Mouse (Mus musculus) thymus, postnatal 36 days (tissue): ENCODE results near the gene Tango6.
A peak's percentile ranks its signal among the peaks of the same experiment; 100 is the strongest.

Experiments
- DNase-seq, 2 experiments: peaks; one replicate each; pipeline ENCODE4 v3.0.0; 2022; ENCODE audit warnings: mixed read lengths in 2 of 2

The Tango6 gene

DNA sequence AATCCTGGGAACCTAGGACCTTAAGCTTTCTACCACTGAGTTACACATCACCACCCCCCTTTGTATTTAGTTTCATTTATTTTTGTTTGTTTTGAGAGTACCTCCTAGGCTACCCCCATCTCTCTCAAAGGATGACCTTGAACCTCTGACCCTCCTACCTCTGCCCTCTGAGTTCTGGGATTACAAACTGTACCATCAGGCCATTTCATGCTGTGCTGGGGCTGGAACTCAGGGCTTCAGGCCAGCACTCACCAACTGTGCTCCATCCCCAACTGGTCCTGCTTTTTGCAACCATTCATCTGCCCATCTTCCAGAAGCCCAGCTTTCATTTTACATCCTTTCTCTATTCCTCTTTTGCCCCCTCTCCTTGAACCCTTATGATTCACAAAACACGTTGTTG, 81.7 kb downstream of the Tango6 start:
- no peak for DNase-seq

DNA sequence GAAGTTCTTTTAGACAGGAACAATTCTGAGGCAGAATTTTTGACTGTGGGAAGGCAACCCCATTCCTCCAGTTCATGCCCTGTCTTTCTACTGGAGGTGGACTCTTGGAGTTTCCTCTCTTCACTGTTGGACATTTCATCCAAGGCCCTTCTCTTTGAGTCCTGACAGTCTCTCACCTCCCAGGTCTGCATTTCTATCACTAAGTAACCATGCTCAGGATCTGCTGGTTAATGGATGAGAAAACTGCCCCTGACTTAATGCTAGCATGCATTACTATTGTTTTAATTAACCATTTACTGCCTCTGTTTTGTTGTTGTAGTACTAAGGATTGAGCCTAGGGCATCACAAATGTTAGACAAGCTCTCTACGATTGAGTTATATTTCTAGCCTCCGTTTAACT, 82.7 kb downstream of the Tango6 start:
- no peak for DNase-seq

DNA sequence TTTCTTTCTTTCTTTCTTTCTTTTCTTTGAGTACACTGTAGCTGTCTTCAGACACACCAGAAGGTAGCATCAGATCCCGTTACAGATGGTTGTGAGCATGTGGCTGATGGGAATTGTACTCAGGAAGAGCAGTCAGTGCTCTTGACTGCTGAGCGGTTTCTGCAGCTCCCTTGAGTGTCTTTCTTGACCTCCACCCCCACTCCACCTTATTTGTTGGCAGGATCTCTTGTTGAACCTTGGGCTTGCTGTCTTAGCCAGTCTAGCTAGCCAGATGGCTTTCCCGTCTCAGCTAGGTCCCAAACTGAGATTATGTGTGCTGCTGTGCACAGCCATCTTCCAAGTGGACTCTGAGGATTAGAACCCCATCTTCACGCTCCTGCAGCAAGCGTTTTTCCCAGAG, 83.9 kb downstream of the Tango6 start:
- DNase-seq, result no peak

DNA sequence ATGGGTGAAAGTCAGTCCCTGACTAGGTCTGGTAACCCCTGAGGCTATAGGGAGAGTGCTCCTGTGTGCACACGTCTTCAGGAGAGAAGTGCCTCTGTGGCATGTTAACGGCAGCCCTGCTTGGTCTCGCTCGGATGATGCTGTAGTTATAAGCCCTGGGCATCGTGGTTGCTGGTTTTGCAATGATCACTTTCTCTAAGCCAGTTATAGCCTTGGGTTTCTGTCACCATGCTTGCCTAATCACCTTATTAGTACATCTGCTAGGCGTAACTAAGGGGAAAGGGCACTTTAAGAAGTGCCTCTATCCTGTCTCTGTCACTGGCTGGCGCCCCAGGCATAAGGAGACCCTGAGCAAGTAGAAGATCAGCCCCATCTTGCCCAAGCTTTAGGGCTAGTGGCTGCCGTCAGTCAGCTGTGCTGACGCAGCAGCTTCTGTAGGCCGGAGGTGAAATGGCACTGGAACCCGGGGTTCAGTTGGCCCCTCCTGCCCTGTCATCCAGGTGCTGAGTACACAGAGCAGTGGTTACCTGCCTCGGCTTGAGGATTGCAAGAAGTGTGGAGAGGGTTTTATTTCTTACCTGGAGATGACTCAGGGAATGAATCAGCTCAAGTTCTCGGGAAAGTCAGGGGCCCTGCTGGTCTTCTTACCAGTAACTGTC, 86.4 kb downstream of the Tango6 start:
- DNase-seq, result no peak

DNA sequence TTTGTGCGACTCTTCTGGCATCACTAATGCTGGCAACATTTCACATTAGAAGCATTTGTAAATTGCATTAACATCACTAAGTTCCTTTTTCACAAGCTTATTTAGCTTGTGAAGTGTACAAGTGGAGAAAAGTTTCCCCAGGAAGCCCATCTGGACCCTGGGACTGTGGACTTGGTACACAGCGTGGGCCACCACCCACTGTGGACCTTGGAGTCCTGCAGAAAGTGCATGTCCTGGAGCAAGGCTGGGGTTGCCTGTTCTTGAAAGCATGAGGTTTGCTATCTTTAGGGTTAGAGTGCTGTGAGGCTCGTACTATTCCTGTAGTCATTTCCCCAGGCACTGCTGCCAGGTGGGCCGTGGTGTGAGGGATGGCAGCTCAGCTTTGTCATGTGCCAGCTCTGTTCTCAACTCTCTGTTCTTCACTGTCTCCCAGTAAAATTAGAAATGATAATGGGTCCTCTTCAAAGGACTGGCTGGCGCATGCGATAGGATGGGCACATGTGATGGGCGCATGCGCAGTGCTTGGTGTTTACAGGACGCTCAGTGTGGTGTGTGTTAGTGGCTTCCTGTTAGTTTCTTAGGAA, 87.8 kb downstream of the Tango6 start:
- no peak for DNase-seq

DNA sequence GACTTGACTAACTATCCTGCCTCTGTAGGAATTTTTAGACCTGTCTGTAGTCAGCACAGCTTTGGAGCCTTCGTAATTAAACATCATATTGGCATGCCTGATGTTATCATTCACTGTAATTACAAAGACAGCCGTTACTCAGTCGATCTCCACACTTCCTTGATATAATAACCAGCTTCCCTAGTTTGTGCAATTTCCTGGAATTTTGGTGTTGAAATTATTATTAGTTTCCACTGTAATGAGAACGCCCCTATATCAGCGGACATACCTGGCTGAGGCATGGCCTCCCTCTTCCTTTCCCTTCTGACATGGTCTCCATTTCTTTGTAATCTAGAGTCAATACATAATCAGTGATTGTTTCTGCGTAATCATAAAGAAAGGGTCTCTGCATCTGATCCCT, 89.2 kb downstream of the Tango6 start:
- DNase-seq, result no peak

DNA sequence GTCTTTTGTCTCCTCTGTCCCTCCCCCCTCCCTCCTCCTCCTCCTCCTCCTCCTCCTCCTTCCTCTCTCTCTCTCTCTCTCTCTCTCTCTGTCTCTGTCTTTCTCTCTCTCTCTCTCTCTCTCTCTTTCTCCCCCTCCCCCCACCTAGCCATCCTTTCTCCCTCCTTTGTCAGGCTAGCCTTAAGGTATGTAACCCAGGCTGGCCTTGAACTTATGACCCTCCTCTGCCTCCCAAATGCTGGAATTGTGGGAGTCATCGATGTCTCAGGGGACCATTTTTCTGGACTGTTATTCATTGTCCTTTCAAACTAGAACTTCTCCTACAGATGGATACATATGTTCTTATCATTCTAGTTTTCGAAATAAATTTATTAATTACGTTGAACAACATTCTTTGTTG, 89.6 kb downstream of the Tango6 start:
- no peak for DNase-seq

DNA sequence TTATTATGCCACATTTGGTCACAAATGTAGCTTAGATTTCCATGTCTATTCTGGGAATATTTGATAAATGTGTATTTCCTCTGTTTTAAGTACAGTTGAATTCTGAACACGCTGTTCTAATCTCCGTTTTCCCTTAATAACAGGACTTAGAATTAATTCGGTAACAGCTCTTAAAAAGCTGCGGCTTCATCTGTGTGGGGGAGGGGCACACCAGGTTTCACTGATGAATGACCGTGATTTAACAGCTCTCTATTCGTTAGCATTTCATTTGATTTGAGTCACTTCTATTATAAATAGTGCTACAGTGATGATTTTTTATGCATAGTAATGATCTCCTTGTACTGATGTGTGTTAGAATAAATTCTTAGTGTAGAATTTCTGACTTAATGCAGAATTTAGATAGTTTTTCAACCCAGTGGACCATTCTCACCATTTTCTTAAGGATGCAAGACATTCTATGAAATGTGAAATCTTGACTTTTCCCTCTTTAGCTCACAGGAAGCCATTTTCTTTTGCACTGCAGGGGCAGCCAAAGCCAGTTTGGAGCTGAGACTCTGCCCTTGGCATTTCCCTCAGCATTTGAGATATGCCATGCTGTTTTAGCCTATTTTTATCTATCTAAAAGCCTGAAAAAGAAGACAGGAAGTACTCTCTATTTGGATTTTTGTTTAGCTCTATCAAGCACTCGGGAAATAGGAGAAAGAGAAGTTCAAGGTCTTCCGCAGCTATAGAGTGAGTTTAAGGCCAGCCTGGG, 91.9 kb downstream of the Tango6 start:
- DNase-seq, result no peak

DNA sequence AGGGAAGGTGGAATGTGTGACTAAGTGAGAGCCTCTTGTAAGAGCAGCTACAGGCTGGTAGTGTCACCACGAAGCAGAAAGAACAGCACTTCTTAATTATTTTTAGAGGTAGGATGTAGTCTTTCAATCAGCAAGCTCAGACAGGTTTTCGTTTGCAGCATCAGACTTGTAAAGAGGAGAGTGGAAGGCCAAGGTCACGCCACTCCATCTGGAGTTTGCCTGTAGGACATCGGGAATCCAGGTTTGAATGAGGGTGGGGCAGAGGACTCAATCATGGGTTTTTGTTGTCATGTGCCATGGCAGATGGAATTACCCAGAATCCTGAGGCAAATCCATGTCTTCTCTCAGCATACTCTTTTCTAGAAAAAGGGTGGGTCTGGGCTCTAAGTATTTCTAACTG, 106.8 kb downstream of the Tango6 start:
- no peak for DNase-seq

DNA sequence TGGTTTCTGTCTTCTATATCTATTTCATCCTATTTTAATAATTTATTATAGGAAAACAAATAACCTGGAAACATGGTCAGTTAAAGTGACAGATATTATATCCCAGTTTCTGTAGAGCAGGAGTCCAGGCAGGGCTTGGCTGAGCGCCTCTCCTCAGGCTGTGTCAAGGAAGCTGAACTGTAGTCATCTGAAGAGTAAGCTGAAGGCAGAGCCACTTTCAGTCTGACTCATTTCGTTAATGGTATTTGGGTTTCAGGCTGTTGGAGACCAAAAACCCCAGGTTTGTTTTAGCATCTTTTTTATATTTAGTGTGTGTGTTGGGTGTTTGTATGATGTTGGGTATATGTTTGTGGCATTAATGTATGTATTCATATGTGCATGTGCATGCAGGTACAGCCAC, 112.0 kb downstream of the Tango6 start:
- no peak for DNase-seq

DNA sequence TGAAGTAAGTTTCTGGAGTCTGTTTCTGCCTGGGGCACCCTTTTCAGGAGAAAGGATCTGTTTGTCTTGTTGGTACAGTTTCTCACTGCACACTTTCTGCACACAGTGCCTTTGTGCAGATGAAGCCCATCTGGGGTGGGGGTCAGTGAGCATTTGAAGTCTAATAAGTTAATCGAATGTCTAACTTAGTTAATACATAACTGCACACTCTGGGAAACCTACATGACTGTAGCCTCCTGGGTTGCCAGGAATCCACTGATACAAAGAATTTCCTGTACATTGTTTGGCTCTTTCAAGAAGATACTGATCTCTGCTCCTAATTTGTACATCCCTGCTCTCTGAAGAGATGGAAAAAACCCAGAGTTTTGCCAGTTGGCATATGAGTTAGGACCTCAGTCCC, 117.0 kb downstream of the Tango6 start:
- DNase-seq, result no peak

DNA sequence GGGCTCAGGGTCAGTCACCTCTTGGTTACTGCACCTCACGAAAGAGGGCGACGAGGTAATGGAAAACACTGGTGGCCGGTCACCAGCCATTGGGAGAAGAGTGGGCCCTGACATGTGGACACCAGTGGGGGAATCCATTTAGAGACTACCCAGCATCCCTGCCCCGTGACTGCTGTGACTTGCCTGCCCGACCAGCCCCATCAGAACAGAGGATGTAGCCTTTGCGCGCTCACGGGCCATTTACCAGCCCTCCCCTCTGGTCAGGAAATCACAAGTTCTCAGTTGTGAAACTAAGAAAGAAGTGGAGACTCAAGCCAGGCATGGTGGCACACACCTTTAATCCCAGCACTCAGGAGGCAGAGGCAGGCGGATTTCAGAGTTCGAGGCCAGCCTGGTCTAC, 118.4 kb downstream of the Tango6 start:
- DNase-seq, result no peak

DNA sequence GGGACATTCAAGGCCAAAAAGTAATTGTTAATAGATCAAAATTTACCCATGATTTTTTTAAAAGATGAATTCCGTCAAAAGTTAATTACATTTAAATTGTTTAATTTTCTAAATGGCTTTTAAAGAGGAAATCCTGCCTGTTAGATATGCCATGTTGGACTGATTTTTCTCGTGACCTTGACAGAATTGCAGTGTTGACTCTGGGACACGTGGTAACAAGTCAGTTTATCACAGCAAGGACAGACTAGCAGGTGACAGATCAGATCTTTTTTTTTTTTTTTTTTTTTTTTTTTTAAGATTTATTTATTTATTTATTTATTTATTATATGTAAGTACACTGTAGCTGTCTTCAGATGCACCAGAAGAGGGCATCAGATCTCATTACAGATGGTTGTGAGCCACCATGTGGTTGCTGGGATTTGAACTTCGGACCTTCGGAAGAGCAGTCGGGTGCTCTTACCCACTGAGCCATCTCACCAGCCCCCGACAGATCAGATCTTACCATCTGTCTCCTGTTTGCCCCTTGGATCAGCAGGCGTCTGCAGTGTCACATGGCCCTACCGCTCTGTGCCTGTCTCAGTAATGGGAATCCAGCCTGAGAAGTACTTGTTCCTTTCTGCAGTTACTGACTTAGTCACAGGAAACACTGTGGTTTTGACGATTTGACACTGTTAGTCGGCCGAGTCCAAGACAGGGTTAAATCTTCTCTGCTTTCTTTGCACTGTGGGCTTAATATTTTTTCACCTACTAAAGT, 119.7 kb downstream of the Tango6 start:
- DNase-seq, result peak; percentile 9 to 28

DNA sequence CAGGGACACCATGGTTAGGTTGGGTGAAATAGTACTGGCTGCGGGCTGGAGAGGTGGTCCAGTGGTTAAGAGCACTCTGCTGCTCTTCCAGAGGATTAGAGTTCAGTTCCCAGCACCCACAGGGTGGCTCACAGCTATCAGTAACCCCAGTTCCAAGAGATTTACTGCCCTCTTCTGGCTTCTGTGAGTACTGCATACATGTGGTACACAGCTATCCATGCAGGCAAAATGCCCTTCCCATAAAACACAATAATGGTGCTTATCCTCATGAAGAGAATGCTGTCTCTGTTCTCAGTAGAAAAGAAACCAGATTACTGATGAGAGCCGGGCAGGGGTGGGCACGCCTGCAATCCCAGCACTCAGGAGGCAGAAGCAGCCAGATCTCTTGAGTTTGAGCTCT, 123.0 kb downstream of the Tango6 start:
- DNase-seq, result no peak

DNA sequence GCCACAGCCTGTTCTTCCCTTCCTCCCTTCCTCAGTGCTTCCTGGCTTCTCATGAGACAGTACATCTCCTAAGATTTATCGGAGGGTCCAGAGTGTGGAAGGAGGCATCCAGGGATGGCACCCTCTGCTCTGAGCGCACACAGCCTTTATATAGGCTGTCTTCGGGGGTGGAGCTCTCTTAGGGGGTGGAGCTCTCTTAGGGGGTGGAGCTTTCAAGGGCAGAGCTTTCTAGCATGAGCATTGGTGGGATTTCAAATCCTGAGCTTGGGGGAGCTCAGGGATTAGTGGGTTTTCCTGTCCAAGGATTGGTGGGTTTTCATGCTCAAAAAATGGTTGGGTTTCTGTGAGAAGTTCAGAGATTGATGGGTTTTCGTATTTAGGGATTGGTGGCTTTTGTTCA, 124.6 kb downstream of the Tango6 start:
- no peak for DNase-seq

DNA sequence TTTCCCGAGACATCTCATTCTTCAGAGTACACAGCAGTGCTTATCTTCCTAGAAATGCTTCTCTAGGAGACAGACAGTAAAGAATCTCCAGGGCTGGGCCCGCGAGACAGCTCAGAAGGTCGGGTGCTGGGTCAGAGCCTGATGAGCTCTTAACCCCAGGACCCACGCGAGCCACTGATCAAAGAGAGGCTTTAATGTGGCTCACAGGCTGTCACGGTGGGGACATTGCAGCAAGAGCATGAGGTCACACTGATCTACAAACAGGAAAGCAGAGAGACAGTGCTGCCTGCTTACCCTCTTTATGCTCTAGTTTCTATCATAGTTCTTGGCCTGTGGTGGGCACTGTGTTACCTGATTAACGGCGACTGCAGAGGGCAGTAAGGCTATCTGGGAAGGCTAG, 126.9 kb downstream of the Tango6 start:
- DNase-seq, result no peak

DNA sequence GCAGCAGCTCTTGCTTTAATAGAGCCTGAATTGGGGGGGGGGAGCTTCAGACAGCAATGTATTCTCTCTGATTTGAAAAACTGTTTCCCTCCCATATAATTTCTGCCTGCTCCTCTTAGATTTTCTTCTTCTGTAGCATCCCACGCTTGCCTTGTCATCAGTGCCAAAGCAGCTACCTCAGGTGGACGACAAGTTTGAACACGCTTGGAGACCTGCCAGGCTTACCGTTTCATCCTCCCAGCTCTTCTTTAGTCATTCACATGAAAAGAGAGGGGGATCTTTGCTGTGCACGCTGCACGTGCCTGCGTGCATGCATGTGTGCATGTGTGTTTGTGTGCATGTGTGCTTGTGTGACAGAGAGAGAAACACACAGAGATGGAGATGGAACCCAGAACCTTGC, 127.5 kb downstream of the Tango6 start:
- DNase-seq, result no peak

DNA sequence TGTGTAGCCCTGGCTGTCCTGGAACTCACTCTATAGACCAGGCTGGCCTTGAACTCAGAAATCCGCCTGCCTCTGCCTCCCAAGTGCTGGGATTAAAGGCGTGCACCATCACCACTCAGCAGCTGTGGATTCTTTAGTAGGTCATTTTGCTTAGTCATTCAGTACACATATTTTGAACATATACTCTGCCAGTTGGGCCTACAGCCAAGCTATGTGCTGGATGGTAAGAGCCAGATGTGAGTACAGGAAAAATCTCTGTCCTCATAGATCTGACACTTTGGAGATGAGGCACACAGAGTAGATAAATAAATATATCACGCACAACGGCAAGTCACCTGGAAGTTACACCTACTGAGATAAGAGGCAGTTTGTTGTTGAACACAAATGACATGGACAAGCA, 129.7 kb downstream of the Tango6 start:
- no peak for DNase-seq

DNA sequence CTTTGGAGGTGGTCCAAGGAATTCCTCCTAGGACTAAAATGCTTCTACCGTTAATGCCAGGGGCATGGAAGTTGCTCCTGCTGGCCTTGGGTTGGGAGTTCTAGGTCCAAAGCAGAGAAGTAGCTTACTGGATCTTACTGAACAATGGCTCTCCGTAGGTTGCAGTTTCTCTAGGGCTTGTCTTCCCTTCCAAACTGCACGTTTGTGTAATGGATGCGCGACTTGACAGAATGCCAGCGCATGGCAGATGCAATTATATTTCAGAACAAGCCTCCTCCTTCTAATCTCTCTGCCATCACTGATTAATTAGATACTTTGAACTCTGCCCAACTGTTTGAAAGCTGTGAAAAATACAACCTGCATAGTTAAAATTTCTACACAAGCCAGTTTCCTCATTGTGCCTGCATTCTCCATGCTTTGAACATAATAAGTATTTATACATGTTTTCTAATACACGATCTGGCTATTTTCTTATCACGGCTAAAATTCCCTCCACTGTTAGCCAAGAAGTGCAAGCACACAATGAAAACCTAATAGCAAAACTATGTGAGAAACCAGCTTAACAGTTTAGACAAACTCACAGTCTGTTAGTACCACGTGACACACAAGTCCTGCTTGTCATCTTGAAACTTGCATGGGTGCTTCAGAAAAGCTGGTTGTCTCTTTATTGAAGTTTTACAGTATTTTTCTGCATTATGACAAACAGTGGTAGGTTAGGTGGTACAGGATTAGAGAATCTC, 133.7 kb downstream of the Tango6 start:
- no peak for DNase-seq

DNA sequence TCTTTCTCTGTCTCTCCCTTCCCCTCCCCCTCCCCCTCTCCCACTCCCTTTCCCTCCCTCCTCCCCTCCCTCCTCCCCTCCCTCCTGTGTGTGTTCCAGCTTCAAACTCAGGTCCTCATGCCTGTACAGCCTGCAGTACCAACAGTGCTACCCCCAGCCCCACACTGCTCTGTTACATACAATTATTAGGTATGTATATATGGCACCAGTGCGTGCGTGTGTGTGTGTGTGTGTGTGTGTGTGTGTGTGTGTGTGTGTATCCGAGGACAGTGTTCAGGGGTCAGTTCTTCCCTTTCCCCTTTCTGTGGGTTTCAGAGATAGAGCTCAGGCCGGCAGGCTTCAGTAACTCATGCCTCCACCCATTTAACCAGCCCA, 134.3 kb downstream of the Tango6 start:
- no peak for DNase-seq

DNA sequence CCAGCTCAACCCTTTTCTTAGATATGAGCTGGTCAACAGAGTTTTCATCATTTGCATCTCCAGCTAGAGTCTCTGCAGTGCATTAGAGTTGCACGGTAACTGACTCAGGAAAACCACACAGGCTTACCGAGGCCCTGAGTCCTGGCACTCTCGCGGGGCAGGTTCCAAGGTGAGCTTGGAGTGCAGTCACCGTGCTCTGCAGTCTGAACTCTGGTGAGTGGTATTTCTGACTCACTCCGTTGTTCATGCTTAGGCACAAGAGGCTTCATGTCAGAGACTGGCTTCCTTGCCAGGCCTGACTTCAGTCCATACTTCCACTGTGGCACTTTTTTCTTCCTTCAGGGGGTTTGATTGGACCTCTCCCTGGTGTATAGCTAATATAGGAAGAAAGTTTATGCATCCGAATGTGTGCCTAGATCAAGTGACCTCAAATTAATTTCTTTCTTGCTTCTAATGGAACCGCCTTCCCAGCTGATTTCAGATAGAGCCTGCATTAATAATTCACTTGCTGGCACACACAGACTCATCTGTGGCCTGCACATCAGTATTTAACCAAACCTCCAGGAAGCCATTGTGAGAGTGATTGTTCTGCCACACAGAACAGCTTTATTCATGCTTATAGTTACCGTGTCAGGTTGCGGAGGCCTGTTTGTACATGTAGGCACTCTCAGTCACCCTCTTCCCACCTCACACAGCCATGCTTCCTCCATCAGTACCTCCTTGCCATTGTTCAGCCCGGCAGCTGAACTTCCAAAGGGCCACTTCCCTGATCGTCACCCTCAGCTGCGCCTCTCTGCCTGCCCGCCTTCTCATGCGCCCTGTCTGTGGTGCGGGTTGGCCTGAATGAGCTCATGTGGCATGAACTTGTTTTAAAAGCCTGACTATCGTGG, 136.0 kb downstream of the Tango6 start:
- DNase-seq, result no peak

DNA sequence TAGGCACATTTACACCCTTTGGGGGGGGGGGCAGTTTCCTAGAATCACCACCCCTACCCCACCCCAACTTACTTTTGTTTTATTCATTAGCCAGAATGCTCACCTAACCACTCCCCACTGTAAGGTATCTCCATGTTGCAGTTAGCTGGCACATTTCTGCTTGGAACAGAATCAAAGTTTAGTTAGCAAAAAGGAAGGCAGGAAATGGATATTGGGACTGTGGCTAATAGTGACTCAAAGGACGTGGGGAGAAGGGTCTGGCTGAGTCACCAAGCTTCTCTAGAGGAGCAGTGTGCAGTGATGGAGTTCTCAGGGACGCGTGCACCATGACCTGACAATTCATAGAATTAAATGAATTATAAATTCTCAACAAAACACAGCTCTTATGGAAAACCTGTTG, 136.7 kb downstream of the Tango6 start:
- no peak for DNase-seq
